Mouse (Mus musculus): Measurements from ENCODE around the gene 4930544D05Rik. TPM values are rescaled to one million over a fixed set of nuclear protein-coding genes. Genes with fewer than 3 reads are reported as not detected.

The 4930544D05Rik gene
- polyA plus RNA-seq, 1 experiment from 2014 or later, result not detected

DNA sequence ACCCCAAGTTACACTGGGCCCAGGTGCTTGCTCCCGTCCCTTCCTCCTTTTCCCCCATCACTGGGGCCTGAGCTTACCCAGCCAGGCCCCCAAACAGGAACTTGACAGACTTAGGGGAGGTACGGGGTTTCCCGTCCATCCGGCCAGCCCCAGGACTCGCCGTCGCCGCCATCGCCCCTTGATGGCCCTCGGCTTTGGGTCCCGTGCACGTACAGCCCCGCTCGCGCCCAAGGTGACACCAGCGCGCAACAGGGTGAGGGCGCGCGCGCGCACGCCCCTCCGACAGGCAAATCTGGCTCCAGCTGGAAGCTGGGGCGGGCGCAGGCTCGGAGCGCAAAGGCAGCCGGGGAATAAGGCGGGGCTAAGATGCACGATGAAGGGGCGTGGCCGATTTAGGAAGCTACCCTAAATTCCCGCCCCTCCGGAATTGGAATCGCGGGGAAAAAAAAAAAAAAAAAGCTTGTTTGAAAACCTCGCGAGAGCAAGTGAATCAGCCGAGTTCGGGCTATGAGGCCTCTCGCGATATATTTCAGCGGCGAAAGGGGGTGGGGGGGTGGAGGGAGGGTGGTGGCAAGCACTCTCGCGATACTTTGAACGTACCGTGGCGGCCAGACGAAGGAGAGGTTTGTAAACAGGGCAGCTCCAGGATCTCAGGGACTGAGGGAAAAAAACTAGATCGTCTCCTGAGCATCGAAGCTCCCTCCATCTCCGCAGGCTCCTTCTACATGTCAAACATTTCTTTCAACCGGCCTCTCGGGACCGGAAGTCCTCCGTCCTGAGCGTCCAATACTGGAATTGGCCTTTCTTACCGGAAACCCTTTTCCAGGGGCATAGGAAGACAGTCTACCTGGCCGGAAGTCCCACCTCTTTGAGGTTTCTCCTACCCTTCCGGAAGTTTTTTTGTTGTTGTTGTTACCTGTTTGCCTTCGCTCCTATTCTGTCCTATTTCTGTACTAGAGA, 31.3 kb downstream of the 4930544D05Rik start, which contains the start of the genes Rnf167 and Slc25a11:
Gene Rnf167, plus strand, starts transcription at position 545 of the 960 bp plus-strand sequence.
Gene Slc25a11, minus strand, starts transcription at position 789 of the 960 bp plus-strand sequence.
- under 1% methylated on average over 63 of the region's 63 CpGs for WGBS
- peaks cover 48% of the 10 kb centered on the region for H3K4me1 ChIP-seq (replicated peaks)
- H3K4me3 ChIP-seq, result peak within 1 kb of the TSS; percentile 68
- H3K27ac ChIP-seq (replicated peaks), result peak within 1 kb of the TSS; percentile 97
- H3K9me3 ChIP-seq, result no peaks in the 10 kb centered on the region
- no peaks in the 10 kb centered on the region for H3K27me3 ChIP-seq
- H3K9ac ChIP-seq, result peak within 1 kb of the TSS; percentile 96
- peak within 1 kb of the TSS; percentile 96 for H3K4me2 ChIP-seq
- peak; percentile 94 for ATAC-seq (ENCODE audit: low FRiP score, low read depth)
- peaks cover 51% of the 10 kb centered on the region for H3K36me3 ChIP-seq

- peak overlapping the region; percentile 68 for H3K4me3 ChIP-seq
- peak; percentile 17; the same call in 1 of the 2 replicates for ATAC-seq (ENCODE audit: low FRiP score, low read depth)
- no peaks in the 10 kb centered on the region for H3K9me3 ChIP-seq
- H3K36me3 ChIP-seq, result peaks cover 51% of the 10 kb centered on the region
- H3K4me2 ChIP-seq, result peak overlapping the region; percentile 96
- H3K27me3 ChIP-seq, result no peaks in the 10 kb centered on the region
- H3K27ac ChIP-seq (replicated peaks), result peak overlapping the region; percentile 97
- H3K4me1 ChIP-seq (replicated peaks), result peaks cover 57% of the 10 kb centered on the region
- peak overlapping the region; percentile 66 for H3K9ac ChIP-seq
- 5% methylated on average over 28 of the region's 28 CpGs for WGBS
Observed at GRCm38 (mm10) chr11:70647716-70648420, 32.2 kb downstream of the 4930544D05Rik start.

DNA sequence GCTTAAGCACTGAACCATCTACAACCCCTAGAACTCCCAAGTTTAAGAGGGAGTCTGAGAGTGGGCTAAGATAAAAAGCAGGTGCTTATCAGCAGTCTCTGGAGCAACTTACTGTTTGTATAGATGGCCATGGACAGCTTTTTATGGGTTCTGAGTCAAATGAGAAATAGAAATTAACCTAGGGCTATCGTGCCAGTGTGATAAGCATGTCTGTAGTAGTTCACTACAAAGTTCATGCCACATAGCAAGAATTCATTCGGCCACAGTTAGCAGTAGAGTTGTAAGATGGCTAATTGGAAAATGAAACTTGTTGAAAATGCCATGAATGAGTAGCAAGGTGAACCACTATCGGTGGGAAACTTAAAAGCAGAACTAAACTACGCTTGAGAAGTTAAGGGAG, 32.9 kb downstream of the 4930544D05Rik start:
- Histone ChIP-seq H3K27ac (replicated peaks) (no peak overlapping the region), H3K36me3 (peaks cover 49% of the 10 kb centered on the region), H3K9ac (peak overlapping the region; percentile 66; the same call in 1 of the 2 replicates), H3K4me2 (peak overlapping the region; percentile 96), H3K4me3 (peak overlapping the region; percentile 68), H3K27me3 (no peaks in the 10 kb centered on the region), H3K9me3 (no peaks in the 10 kb centered on the region), H3K4me1 (replicated peaks) (peaks cover 63% of the 10 kb centered on the region)
- ATAC-seq (ENCODE audit: low FRiP score, low read depth), result no peak
- WGBS, result 86% methylated on average over 4 of the region's 4 CpGs

- no peak for ATAC-seq (ENCODE audit: low FRiP score, low read depth)
- WGBS, result 80% methylated on average over 8 of the region's 8 CpGs
- H3K9ac ChIP-seq, result no peak overlapping the region
- H3K9me3 ChIP-seq, result no peaks in the 10 kb centered on the region
- peaks cover 63% of the 10 kb centered on the region for H3K4me1 ChIP-seq (replicated peaks)
- H3K27me3 ChIP-seq, result no peaks in the 10 kb centered on the region
- no peak overlapping the region for H3K4me3 ChIP-seq
- H3K27ac ChIP-seq (replicated peaks), result no peak overlapping the region
- peak overlapping the region; percentile 96; the same call in 1 of the 2 replicates for H3K4me2 ChIP-seq
- peaks cover 43% of the 10 kb centered on the region for H3K36me3 ChIP-seq
Observed at GRCm38 (mm10) chr11:70649185-70649734, 33.6 kb downstream of the 4930544D05Rik start.

GRCm38 (mm10) chr11:70650322-70651175, 34.9 kb downstream of the 4930544D05Rik start:
- Histone ChIP-seq H3K4me1 (replicated peaks) (peaks cover 61% of the 10 kb centered on the region), H3K36me3 (peaks cover 34% of the 10 kb centered on the region), H3K27me3 (no peaks in the 10 kb centered on the region), H3K27ac (replicated peaks) (no peak overlapping the region), H3K4me3 (no peak overlapping the region), H3K9ac (no peak overlapping the region), H3K9me3 (no peaks in the 10 kb centered on the region), H3K4me2 (no peak overlapping the region)
- 82% methylated on average over 12 of the region's 12 CpGs for WGBS
- ATAC-seq (ENCODE audit: low FRiP score, low read depth), result no peak

- Histone ChIP-seq H3K4me3 (no peak overlapping the region), H3K27ac (replicated peaks) (no peak overlapping the region), H3K9me3 (no peaks in the 10 kb centered on the region), H3K36me3 (peaks cover 34% of the 10 kb centered on the region), H3K27me3 (no peaks in the 10 kb centered on the region), H3K4me1 (replicated peaks) (peaks cover 61% of the 10 kb centered on the region), H3K9ac (no peak overlapping the region), H3K4me2 (no peak overlapping the region)
- 85% methylated on average over 2 of the region's 2 CpGs for WGBS
- no peak for ATAC-seq (ENCODE audit: low FRiP score, low read depth)
Observed at GRCm38 (mm10) chr11:70651391-70651790, 35.7 kb downstream of the 4930544D05Rik start.

DNA sequence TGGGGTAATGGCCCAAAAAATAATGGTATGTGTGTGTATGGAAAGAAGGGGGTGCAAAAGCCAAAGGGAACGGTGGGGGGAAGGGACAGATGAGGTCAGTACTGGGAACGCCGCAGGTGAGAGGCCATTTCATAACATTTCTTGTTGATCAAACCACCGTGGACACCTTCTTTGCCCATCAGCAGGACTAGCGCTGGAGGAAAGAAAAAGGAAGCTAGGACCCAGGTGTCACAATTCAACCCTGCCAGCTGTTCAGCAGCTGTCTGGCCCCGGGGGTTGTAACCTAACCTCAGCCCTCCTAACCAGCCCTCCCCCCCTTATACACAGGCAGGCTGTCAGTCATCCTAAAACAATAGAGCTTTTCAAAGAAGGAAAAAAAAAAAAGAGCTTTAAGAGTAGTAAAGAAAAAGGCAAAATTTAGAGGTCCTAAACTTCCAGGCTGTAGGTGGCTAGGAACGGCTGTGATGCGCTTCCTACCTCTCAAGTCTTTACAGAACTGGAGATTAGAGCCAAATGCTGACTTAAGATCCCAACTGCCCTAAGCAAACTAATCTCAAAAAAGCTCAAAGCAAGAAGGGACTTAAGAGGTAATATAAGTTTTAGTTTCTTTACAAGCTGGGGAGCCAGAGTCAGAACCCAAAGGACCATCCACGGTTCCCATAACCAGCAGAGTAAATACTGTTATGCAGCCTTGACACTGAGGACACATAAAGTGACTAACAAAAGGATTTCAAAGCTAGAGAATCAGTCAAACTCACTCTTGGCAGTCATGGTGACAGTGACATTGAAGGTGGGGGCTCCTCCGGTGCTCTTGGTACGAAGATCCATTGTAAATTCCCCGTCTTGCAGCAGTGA, 36.6 kb downstream of the 4930544D05Rik start:
- 73% methylated on average over 12 of the region's 12 CpGs for WGBS
- no peaks in the 10 kb centered on the region for H3K9me3 ChIP-seq
- H3K27me3 ChIP-seq, result no peaks in the 10 kb centered on the region
- peak overlapping the region; percentile 98 for H3K4me3 ChIP-seq
- H3K4me2 ChIP-seq, result peak overlapping the region; percentile 77
- H3K36me3 ChIP-seq, result peaks cover 34% of the 10 kb centered on the region
- no peak overlapping the region for H3K27ac ChIP-seq (replicated peaks)
- peak overlapping the region; percentile 98; the same call in 1 of the 2 replicates for H3K9ac ChIP-seq
- ATAC-seq (ENCODE audit: low FRiP score, low read depth), result no peak
- peaks cover 66% of the 10 kb centered on the region for H3K4me1 ChIP-seq (replicated peaks)

DNA sequence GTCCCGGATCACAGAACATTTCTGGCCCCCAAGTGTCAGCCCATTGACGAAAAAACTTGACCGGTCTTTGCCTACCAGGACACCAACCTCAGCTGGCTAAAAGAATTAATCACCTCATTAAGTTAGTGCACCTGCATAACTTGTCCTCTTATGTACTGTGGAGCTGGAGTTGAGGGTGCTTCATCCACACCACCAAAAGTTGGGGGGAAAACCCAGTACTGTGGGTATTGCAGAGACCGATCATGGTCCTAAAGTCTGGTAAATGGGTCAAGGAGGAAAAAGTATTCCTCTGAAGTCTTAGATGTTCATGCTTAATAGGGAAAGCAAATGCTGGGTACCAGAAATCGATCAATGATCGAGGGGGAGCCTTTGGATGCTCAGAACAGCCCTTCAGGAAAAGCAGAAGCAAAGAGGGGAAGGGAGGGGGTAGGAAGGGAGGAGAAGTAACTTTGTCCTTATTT, 37.3 kb downstream of the 4930544D05Rik start:
- H3K27me3 ChIP-seq, result no peaks in the 10 kb centered on the region
- peak overlapping the region; percentile 77 for H3K4me2 ChIP-seq
- peaks cover 34% of the 10 kb centered on the region for H3K36me3 ChIP-seq
- H3K4me3 ChIP-seq, result peak overlapping the region; percentile 98
- no peaks in the 10 kb centered on the region for H3K9me3 ChIP-seq
- H3K27ac ChIP-seq (replicated peaks), result peak overlapping the region; percentile 98
- no peak for ATAC-seq (ENCODE audit: low FRiP score, low read depth)
- peak overlapping the region; percentile 98 for H3K9ac ChIP-seq
- H3K4me1 ChIP-seq (replicated peaks), result peaks cover 62% of the 10 kb centered on the region
- 66% methylated on average over 6 of the region's 6 CpGs for WGBS

GRCm38 (mm10) chr11:70653345-70654197, 37.9 kb downstream of the 4930544D05Rik start:
- peaks cover 56% of the 10 kb centered on the region for H3K4me1 ChIP-seq (replicated peaks)
- peak; percentile 59 for ATAC-seq (ENCODE audit: low FRiP score, low read depth)
- under 1% methylated on average over 62 of the region's 63 CpGs for WGBS

More at GRCm38 (mm10) chr11:70653345-70654197, 37.9 kb downstream of the 4930544D05Rik start:
- H3K4me3 ChIP-seq, result peak overlapping the region; percentile 98
- H3K9ac ChIP-seq, result peak overlapping the region; percentile 98
- peaks cover 34% of the 10 kb centered on the region for H3K36me3 ChIP-seq
- H3K9me3 ChIP-seq, result no peaks in the 10 kb centered on the region
- peak overlapping the region; percentile 77 for H3K4me2 ChIP-seq
- H3K27me3 ChIP-seq, result no peaks in the 10 kb centered on the region
- H3K27ac ChIP-seq (replicated peaks), result peak overlapping the region; percentile 98
